Mouse (Mus musculus) limb, embryonic 14.5 days (tissue): ENCODE data around the gene Klhdc2. TPM values are rescaled to one million over a fixed set of nuclear protein-coding genes. Genes with fewer than 3 reads are reported as not detected.
A peak's percentile ranks its signal among the peaks of the same experiment; 100 is the strongest.

Source experiments
- ATAC-seq: fragments of 200-750 bp; cut with Nextera tagmentation; 2 replicates; pipeline ENCODE4 v1.8.0; 2017; ENCODE audit warnings: low read depth, moderate number of reproducible peaks, moderate TSS enrichment; ENCODE audit not compliant: low FRiP score
- DNase-seq: peaks from one replicate; pipeline ENCODE4 v3.0.0-alpha.2; 2015; ENCODE audit warnings: low spot score
- H3K27ac ChIP-seq: fragments of 300-500 bp; sonication (generic); replicated peaks from 2 replicates; pipeline ENCODE4 v1.5.1; 2014; ENCODE audit warnings: low read depth, mild to moderate bottlenecking, low read length, moderate library complexity, mixed read lengths
- H3K27me3 ChIP-seq: fragments of 300-500 bp; sonication (generic); 2 replicates; pipeline ENCODE4 v1.6.1; 2014; ENCODE audit warnings: low read length, mixed read lengths; ENCODE audit not compliant: control insufficient read depth, insufficient read depth
- H3K36me3 ChIP-seq: fragments of 300-500 bp; sonication (generic); 2 replicates; pipeline ENCODE4 v1.6.1; 2014; ENCODE audit warnings: mild to moderate bottlenecking, low read length, moderate library complexity, mixed read lengths; ENCODE audit not compliant: control insufficient read depth, insufficient read depth
- H3K4me1 ChIP-seq: fragments of 300-500 bp; sonication (generic); 2 replicates; pipeline ENCODE4 v1.6.1; 2014; ENCODE audit warnings: antibody characterized with exemption, low read length, mixed read lengths; ENCODE audit not compliant: control insufficient read depth, insufficient read depth
- H3K4me2 ChIP-seq: fragments of 300-500 bp; sonication (generic); replicated peaks from 2 replicates; pipeline ENCODE4 v1.6.1; 2014; ENCODE audit warnings: low read depth, mild to moderate bottlenecking, low read length, moderate library complexity; ENCODE audit not compliant: severe bottlenecking
- H3K4me3 ChIP-seq: fragments of 300-500 bp; sonication (generic); replicated peaks from 2 replicates; pipeline ENCODE4 v1.5.1; 2014; ENCODE audit warnings: low read length
- H3K9ac ChIP-seq: fragments of 300-500 bp; sonication (generic); 2 replicates; pipeline ENCODE4 v1.6.1; 2014; ENCODE audit warnings: mild to moderate bottlenecking, low read depth, low read length, moderate library complexity; ENCODE audit not compliant: severe bottlenecking
- H3K9me3 ChIP-seq: fragments of 300-500 bp; sonication (generic); 2 replicates; pipeline ENCODE4 v1.6.1; 2016; ENCODE audit warnings: low read length; ENCODE audit not compliant: control insufficient read depth
- POLR2A ChIP-seq: fragments of 200-500 bp; IDR thresholded peaks from 2 replicates; pipeline ENCODE4 v1.8.0; 2012; ENCODE audit warnings: inconsistent platforms, mild to moderate bottlenecking, moderate library complexity, borderline replicate concordance; ENCODE audit not compliant: insufficient read depth, insufficient read length; ENCODE audit errors: extremely low read depth
- WGBS: fragments of 180-500 bp; shearing (Covaris S2); extraction: QIAGEN DNeasy Blood & Tissue Kit; methylation state at CpG from one replicate; pipeline ENCODE4 v1.1.7; 2014; 5-methylcytosine and 5-hydroxymethylcytosine counted together
- polyA plus RNA-seq, 2 experiments: library from polyadenylated mRNA; depleted of rRNA in 1 of 2; stranded (reverse) in 1 of 2; unstranded in 1 of 2; fragments of >200 nt; fragmentation: Nextera tagmentation in 1 of 2; extraction: Ambion mirVana in 1 of 2; gene quantifications; 2 replicates each; pipeline versions ENCODE4 v1.2.1 to v1.2.3; 2012 to 2014

The Klhdc2 gene
- polyA plus RNA-seq, 2 experiments = 96.0 to 124 TPM

- Histone ChIP-seq H3K27ac (peak within 1 kb of the TSS; percentile 75; the same call in 1 of the 2 replicates), H3K4me1 (peaks cover 2% of the 10 kb centered on the region; the same call in 1 of the 2 replicates), H3K4me3 (peak within 1 kb of the TSS; percentile 79), H3K27me3 (no peaks in the 10 kb centered on the region), H3K9ac (peak within 1 kb of the TSS; percentile 92), H3K4me2 (peak within 1 kb of the TSS; percentile 80), H3K9me3 (no peaks in the 10 kb centered on the region), H3K36me3 (peaks cover 25% of the 10 kb centered on the region)
- 3% methylated on average over 36 of the region's 50 CpGs for WGBS
- TF ChIP-seq POLR2A = peak; percentile 77; the same call in 1 of the 2 replicates
- DNase-seq = peak; percentile 93
- ATAC-seq = peak; percentile 44
Measured at GRCm38 (mm10) chr12:69356546-69357299, 60.2 kb downstream of the Klhdc2 start, which contains the start of gene Nemf. Gene Nemf (minus strand): TSS chr12:69357165.

GRCm38 (mm10) chr12:69357300-69357646 lies 60.8 kb downstream of the Klhdc2 start:
- DNase-seq (no peak), ATAC-seq (no peak)
- Histone ChIP-seq H3K9me3 (no peaks in the 10 kb centered on the region), H3K9ac (peak overlapping the region; percentile 92), H3K4me3 (peak overlapping the region; percentile 79), H3K4me2 (peak overlapping the region; percentile 80), H3K4me1 (peaks cover 7% of the 10 kb centered on the region; the same call in 1 of the 2 replicates), H3K27me3 (no peaks in the 10 kb centered on the region), H3K36me3 (peaks cover 19% of the 10 kb centered on the region), H3K27ac (0 out of 2 replicates have a peak overlapping the region, but pooled peaks have one; percentile 2)
- WGBS = 8% methylated on average over 13 of the region's 13 CpGs
- no peak for TF ChIP-seq POLR2A

Other genes with a start within 250 kb of the Klhdc2 start
- 2,273 and 3,523 TPM in 2 replicates for gene Rps29, start 137.5 kb upstream of the Klhdc2 start, polyA plus RNA-seq (2012; rRNA removed)
- gene Rps29, start 137.5 kb upstream of the Klhdc2 start, polyA plus RNA-seq (2014; fragmentation: Nextera tagmentation; extraction: Ambion mirVana) = 1,759 and 1,849 TPM in 2 replicates
- gene Lrr1, start 127.9 kb upstream of the Klhdc2 start, polyA plus RNA-seq (2012; rRNA removed) = 11.8 and 14.1 TPM in 2 replicates
- gene Lrr1, start 127.9 kb upstream of the Klhdc2 start, polyA plus RNA-seq (2014; fragmentation: Nextera tagmentation; extraction: Ambion mirVana) = 17.4 and 19.8 TPM in 2 replicates
- gene Rpl36al, start 112.6 kb upstream of the Klhdc2 start, polyA plus RNA-seq (2012; rRNA removed) = 316 and 600 TPM in 2 replicates
- gene Rpl36al, start 112.6 kb upstream of the Klhdc2 start, polyA plus RNA-seq (2014; fragmentation: Nextera tagmentation; extraction: Ambion mirVana) = 586 and 646 TPM in 2 replicates
- gene Mgat2, start 112.5 kb upstream of the Klhdc2 start, polyA plus RNA-seq (2012; rRNA removed) = 30.1 and 31.0 TPM in 2 replicates
- gene Mgat2, start 112.5 kb upstream of the Klhdc2 start, polyA plus RNA-seq (2014; fragmentation: Nextera tagmentation; extraction: Ambion mirVana) = 59.1 and 60.8 TPM in 2 replicates
- 7.1 and 7.6 TPM in 2 replicates for gene Gm49383, start 99.6 kb upstream of the Klhdc2 start, polyA plus RNA-seq (2012; rRNA removed)
- gene Gm49383, start 99.6 kb upstream of the Klhdc2 start, polyA plus RNA-seq (2014; fragmentation: Nextera tagmentation; extraction: Ambion mirVana) = 17.8 and 21.8 TPM in 2 replicates
- gene Dnaaf2, start 98.3 kb upstream of the Klhdc2 start, polyA plus RNA-seq (2012; rRNA removed) = 5.3 and 5.6 TPM in 2 replicates
- 5.9 and 6.7 TPM in 2 replicates for gene Dnaaf2, start 98.3 kb upstream of the Klhdc2 start, polyA plus RNA-seq (2014; fragmentation: Nextera tagmentation; extraction: Ambion mirVana)
- 3.7 and 10.0 TPM in 2 replicates for gene Gm49384, start 92.4 kb upstream of the Klhdc2 start, polyA plus RNA-seq (2012; rRNA removed)
- gene Gm49384, start 92.4 kb upstream of the Klhdc2 start, polyA plus RNA-seq (2014; fragmentation: Nextera tagmentation; extraction: Ambion mirVana) = 18.8 and 19.3 TPM in 2 replicates
- 35.7 and 37.1 TPM in 2 replicates for gene Pole2, start 68.5 kb upstream of the Klhdc2 start, polyA plus RNA-seq (2012; rRNA removed)
- 26.3 and 27.4 TPM in 2 replicates for gene Pole2, start 68.5 kb upstream of the Klhdc2 start, polyA plus RNA-seq (2014; fragmentation: Nextera tagmentation; extraction: Ambion mirVana)
- gene Klhdc1, start 55.5 kb upstream of the Klhdc2 start, polyA plus RNA-seq (2012; rRNA removed) = 2.8 and 4.1 TPM in 2 replicates
- 9.1 and 9.5 TPM in 2 replicates for gene Klhdc1, start 55.5 kb upstream of the Klhdc2 start, polyA plus RNA-seq (2014; fragmentation: Nextera tagmentation; extraction: Ambion mirVana)
- 31.2 and 37.8 TPM in 2 replicates for gene Nemf, start 60.5 kb downstream of the Klhdc2 start, polyA plus RNA-seq (2012; rRNA removed)
- gene Nemf, start 60.5 kb downstream of the Klhdc2 start, polyA plus RNA-seq (2014; fragmentation: Nextera tagmentation; extraction: Ambion mirVana) = 78.6 and 83.0 TPM in 2 replicates
- gene Arf6, start 75.5 kb downstream of the Klhdc2 start, polyA plus RNA-seq (2012; rRNA removed) = 106 and 118 TPM in 2 replicates
- gene Arf6, start 75.5 kb downstream of the Klhdc2 start, polyA plus RNA-seq (2014; fragmentation: Nextera tagmentation; extraction: Ambion mirVana) = 81.4 and 82.2 TPM in 2 replicates
- gene Gm9887, start 75.8 kb downstream of the Klhdc2 start, polyA plus RNA-seq (2012; rRNA removed) = 0.53 and 0.58 TPM in 2 replicates
- gene Gm9887, start 75.8 kb downstream of the Klhdc2 start, polyA plus RNA-seq (2014; fragmentation: Nextera tagmentation; extraction: Ambion mirVana) = 1.4 and 1.8 TPM in 2 replicates